Mouse (Mus musculus) layer of hippocampus, postnatal 25 days (tissue): Measurements from ENCODE around the gene Stxbp4. TPM values are rescaled to one million over a fixed set of nuclear protein-coding genes. Genes with fewer than 3 reads are reported as not detected.

Experiments used
- DNase-seq, 2 experiments: peaks; one replicate each; pipeline ENCODE4 v3.0.0; 2022; ENCODE audit warnings: mixed read lengths in 2 of 2, low spot score in 1 of 2; ENCODE audit errors: extremely low spot score in 1 of 2
- total RNA-seq, 2 experiments: library from RNA; stranded (reverse); gene quantifications; 2 replicates each; pipeline ENCODE4 v1.2.3; 2021

The Stxbp4 gene
- total RNA-seq, 2 experiments from 2014 or later: 11.1 to 11.8 TPM

DNA sequence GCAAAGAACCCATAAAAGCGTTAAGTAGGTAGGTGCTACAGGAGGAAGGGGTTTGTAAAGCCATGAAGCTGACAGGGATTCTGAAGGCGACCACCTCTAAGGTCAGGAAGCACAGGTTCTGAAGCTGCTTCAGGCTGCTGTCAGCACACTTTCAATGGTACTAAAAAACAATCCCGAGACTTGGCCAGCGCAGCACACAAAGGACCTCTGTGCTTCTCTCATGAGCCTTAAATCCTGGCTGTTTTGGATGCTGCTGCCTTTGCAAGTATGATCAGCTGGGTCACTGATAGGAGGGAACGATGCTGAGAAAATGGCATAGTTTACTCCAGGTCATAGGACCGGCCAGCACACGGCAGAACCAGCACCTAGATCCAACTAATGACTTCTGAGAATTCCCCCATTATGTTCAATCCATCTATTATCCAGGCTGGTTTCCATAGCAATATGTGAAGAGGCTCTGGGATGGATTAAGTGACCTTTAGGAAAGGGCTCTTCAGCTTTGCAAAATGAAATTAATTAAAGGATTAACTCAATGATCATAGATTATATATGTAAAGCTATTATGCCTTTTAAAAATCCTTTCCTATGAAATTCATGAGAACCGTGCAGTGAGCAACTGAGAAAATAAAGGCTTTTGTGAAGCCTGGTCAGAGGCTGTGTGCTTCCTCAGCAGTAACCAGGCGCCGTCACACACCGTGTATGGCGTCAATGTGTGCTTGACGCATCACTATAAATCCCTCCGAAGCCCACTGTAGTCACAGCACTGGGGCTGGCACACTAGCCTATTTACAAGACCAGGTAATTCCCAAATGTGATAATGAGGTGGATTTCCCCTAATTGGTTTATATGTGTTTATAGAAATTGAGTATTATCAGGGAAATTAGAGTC lies 152.9 kb downstream of the Stxbp4 start:
- no peak for DNase-seq

DNA sequence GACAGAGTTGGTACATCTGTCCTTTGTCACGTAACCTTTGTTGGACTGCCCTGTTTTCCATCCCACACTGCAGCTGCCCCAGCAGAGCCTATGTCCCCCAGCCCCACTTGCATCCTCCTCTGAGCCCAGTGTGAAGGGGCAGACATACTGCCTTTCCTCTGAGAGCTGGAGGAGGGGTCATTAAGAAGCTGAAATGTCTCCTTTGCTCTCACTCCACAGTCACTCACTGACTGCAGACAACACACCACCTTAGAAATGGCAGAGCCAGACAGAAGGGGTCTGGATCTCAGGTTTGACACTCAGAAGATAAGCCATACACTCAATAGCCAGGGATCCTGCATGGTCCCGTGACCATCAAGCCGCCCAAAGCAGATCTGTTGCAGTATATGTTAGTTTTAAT lies 154.1 kb downstream of the Stxbp4 start:
- no peak for DNase-seq

GRCm38 (mm10) chr11:90481828-90482227 lies 156.1 kb downstream of the Stxbp4 start:
- DNase-seq: no peak

GRCm38 (mm10) chr11:90470271-90470670 lies 167.6 kb downstream of the Stxbp4 start:
- DNase-seq: no peak

DNA sequence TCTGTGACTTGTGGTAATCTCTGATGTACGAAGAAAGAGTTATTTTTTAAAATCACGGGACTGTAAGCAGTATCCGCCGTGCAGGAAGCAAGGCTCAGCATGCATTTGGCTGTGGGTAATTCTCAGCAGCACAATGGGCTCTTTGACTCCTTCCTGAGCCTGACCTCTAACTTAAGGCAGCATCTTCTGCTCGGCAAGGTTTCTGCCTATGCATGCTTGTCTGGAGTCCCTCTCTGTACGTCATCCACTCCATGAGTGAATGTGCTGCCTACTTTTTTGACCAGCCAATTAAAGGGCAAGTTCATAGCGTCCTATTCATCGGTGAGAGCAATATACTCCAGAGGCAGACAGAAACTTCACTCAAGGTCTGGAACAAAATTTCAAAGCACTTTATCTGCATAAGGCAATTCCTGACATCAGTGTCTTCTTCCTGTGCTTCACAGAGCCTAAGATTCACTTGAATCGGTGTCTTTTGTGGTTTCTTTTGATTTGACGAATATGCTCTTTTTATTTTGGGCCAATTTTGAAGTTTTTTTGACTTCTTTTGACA lies 173.8 kb downstream of the Stxbp4 start:
- no peak for DNase-seq

DNA sequence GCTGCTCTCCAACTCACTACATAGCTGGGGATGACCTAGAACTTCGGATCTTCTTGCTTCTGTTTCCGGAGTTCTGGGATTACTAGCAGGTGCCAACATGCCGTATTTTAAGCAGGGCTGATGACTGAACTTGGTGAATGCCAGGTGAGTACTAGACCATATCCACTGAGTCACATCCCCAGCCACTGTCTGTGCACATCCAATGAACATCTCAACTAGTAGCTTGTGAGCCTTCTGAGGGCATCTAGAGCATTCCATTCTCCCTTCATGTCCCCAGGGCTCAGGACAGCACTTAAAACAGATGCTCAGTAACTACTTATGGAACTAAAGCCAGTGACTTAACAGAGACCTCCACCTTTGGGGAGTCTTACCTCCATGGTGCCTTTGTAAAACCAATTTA lies 177.4 kb downstream of the Stxbp4 start:
- no peak for DNase-seq

DNA sequence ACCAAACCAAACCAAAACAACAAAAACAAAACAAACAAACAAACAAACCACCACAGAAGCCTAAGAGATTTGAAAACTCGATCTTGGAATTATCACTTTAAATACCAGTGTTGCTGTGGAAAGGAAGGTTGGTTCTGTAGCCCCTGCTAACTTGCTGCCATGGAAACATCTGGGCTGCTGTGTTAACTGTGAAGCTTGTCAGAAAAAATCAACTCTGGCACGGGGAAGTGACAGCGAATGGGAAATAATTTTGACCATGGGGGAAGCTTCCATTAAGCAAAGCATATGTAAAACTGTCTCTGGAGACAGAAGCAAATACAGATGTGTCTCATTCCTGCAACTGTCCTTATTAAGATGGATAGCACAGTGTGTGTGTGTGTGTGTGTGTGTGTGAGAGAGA lies 185.8 kb downstream of the Stxbp4 start:
- DNase-seq: no peak

- DNase-seq: no peak
These were observed 186.4 kb downstream of the Stxbp4 start for GRCm38 (mm10) chr11:90451506-90451905.

DNA sequence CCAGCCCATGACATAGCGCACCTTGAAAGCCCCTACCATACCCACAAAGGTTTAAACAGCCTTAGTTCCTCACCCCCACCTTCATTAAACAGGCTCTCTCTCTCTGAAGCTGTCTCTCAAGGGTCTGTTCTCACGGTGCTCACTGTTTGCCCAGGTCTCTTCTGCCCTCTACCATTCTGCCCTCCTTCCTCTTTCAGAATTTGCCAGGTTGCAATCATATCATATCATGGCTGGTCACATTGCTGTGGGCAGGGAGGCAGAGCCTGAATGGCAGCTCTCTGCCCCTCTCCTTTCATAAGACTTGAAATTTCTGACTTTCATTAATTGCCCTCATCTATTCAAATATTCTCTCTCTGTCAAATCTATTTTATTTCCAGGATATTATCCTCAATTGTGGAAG lies 195.4 kb downstream of the Stxbp4 start:
- no peak for DNase-seq

GRCm38 (mm10) chr11:90440851-90441250 lies 197.0 kb downstream of the Stxbp4 start:
- no peak for DNase-seq

- DNase-seq: no peak
These were observed 199.1 kb downstream of the Stxbp4 start for GRCm38 (mm10) chr11:90438768-90439167.

Other genes starting within 250 kb of the Stxbp4 start
- 10 to 100 TPM; 65.0 to 70.5 TPM for gene Hlf, start 247.2 kb downstream of the Stxbp4 start, total RNA-seq
- 10 to 100 TPM; 23.9 to 29.0 TPM for gene Cox11, start 89 bp upstream of the Stxbp4 start, total RNA-seq
- 10 to 100 TPM; 19.7 to 23.4 TPM for gene Tom1l1, start 50.3 kb upstream of the Stxbp4 start, total RNA-seq